Mouse (Mus musculus) MEL (cell line): ENCODE measurements around the gene Depdc7. TPM values are rescaled to one million over a fixed set of nuclear protein-coding genes. Genes with fewer than 3 reads are reported as not detected.

Source experiments
- DNase-seq: peaks from one replicate; pipeline ENCODE4 v3.0.0; 2011; ENCODE audit warnings: low read depth, low spot score
- H3K27ac ChIP-seq: 2 replicates; pipeline ENCODE4 v1.5.1; 2012; ENCODE audit warnings: low read depth, mild to moderate bottlenecking, control low read depth, low read length, moderate library complexity; ENCODE audit not compliant: control insufficient read depth
- H3K27me3 ChIP-seq, 2 experiments: fragments of 150-350 bp in 1 of 2; sonication (generic) in 1 of 2; 2 replicates each; pipeline ENCODE4 v1.6.1; 2012; ENCODE audit warnings: low read length in 2 of 2, mild to moderate bottlenecking in 2 of 2, improper control_type of control experiment in 1 of 2, moderate library complexity in 1 of 2; ENCODE audit not compliant: insufficient read depth in 2 of 2, control insufficient read depth in 1 of 2
- H3K36me3 ChIP-seq, 2 experiments: 2 replicates each; pipeline ENCODE4 v1.6.1; 2012 to 2014; ENCODE audit warnings: low read length in 2 of 2, improper control_type of control experiment in 1 of 2, inconsistent platforms in 1 of 2, mild to moderate bottlenecking in 1 of 2; ENCODE audit not compliant: insufficient read depth in 2 of 2, control insufficient read depth in 1 of 2
- H3K4me1 ChIP-seq, 2 experiments: fragments of 150-350 bp in 1 of 2; sonication (generic) in 1 of 2; 2 replicates each; pipeline ENCODE4 v1.6.1; 2012; ENCODE audit warnings: low read length in 2 of 2, improper control_type of control experiment in 1 of 2, mild to moderate bottlenecking in 1 of 2; ENCODE audit not compliant: insufficient read depth in 2 of 2, control insufficient read depth in 1 of 2
- H3K4me3 ChIP-seq, 2 experiments: fragments of 150-350 bp in 1 of 2; sonication (generic) in 1 of 2; 2 replicates each; pipeline ENCODE4 v1.5.1; 2012; ENCODE audit warnings: low read depth in 2 of 2, low read length in 2 of 2, mild to moderate bottlenecking in 2 of 2, moderate library complexity in 2 of 2, control low read depth in 1 of 2, improper control_type of control experiment in 1 of 2; ENCODE audit not compliant: control insufficient read depth in 1 of 2, insufficient read depth in 1 of 2
- H3K79me2 ChIP-seq: 2 replicates; pipeline ENCODE4 v1.6.1; 2012; ENCODE audit warnings: mild to moderate bottlenecking, low read length, moderate library complexity; ENCODE audit not compliant: control insufficient read depth, poor library complexity, insufficient read depth
- H3K9ac ChIP-seq: 2 replicates; pipeline ENCODE4 v1.6.1; 2012; ENCODE audit warnings: low read depth, mild to moderate bottlenecking, control low read depth, low read length, moderate library complexity; ENCODE audit not compliant: control insufficient read depth, poor library complexity, severe bottlenecking
- H3K9me3 ChIP-seq: fragments of 150-350 bp; sonication (generic); replicated peaks from 2 replicates; pipeline ENCODE4 v1.6.1; 2012; ENCODE audit warnings: mild to moderate bottlenecking, low read length, improper control_type of control experiment, moderate library complexity; ENCODE audit not compliant: insufficient read depth
- BHLHE40 ChIP-seq: IDR thresholded peaks from 2 replicates; pipeline ENCODE4 v1.6.1; 2012; ENCODE audit warnings: low read depth, mild to moderate bottlenecking, inconsistent platforms, low read length, improper control_type of control experiment, borderline replicate concordance
- CHD1 ChIP-seq: IDR thresholded peaks from 2 replicates; pipeline ENCODE4 v1.6.1; 2012; ENCODE audit warnings: low read depth, mild to moderate bottlenecking, inconsistent platforms, low read length, improper control_type of control experiment
- CTCF ChIP-seq, 3 experiments: IDR thresholded peaks in 2 of 3; conservative IDR thresholded peaks in 1 of 3; 2 replicates each; pipeline ENCODE4 v1.5.1; 2011 to 2012; ENCODE audit warnings: low read length in 3 of 3, low read depth in 2 of 3, mild to moderate bottlenecking in 2 of 3, improper control_type of control experiment in 1 of 3, inconsistent platforms in 1 of 3, mixed read lengths in 1 of 3, moderate library complexity in 1 of 3; ENCODE audit not compliant: control insufficient read depth in 1 of 3, insufficient read depth in 1 of 3, poor library complexity in 1 of 3, severe bottlenecking in 1 of 3
- E2F4 ChIP-seq: IDR thresholded peaks from 2 replicates; pipeline ENCODE4 v1.6.1; 2011; ENCODE audit warnings: low read depth, low read length, improper control_type of control experiment, borderline replicate concordance
- ELF1 ChIP-seq: IDR thresholded peaks from 2 replicates; pipeline ENCODE4 v1.6.1; 2014; ENCODE audit warnings: low read depth, mild to moderate bottlenecking, inconsistent platforms, low read length, improper control_type of control experiment, moderate library complexity
- EP300 ChIP-seq, 2 experiments: IDR thresholded peaks; 2 replicates each; pipeline ENCODE4 v1.6.1; 2011; ENCODE audit warnings: improper control_type of control experiment in 2 of 2, low read length in 2 of 2, low read depth in 1 of 2, mild to moderate bottlenecking in 1 of 2
- ETS1 ChIP-seq: IDR thresholded peaks from 2 replicates; pipeline ENCODE4 v1.6.1; 2012; ENCODE audit warnings: low read depth, mild to moderate bottlenecking, inconsistent platforms, low read length, improper control_type of control experiment, moderate library complexity
- GATA1 ChIP-seq: IDR thresholded peaks from 2 replicates; pipeline ENCODE4 v1.6.1; 2011; ENCODE audit warnings: low read depth, low read length, improper control_type of control experiment
- HCFC1 ChIP-seq: IDR thresholded peaks from 2 replicates; pipeline ENCODE4 v1.6.1; 2012; ENCODE audit warnings: low read depth, mild to moderate bottlenecking, inconsistent platforms, low read length, improper control_type of control experiment, moderate library complexity
- KAT2A ChIP-seq: conservative IDR thresholded peaks from 2 replicates; pipeline ENCODE4 v1.6.1; 2012; ENCODE audit warnings: low read depth, low read length, improper control_type of control experiment, inconsistent platforms
- MAFK ChIP-seq: IDR thresholded peaks from 2 replicates; pipeline ENCODE4 v1.6.1; 2011; ENCODE audit warnings: low read depth, mild to moderate bottlenecking, low read length, improper control_type of control experiment, borderline replicate concordance
- MAX ChIP-seq: IDR thresholded peaks from 2 replicates; pipeline ENCODE4 v1.6.1; 2011; ENCODE audit warnings: low read length, improper control_type of control experiment
- MAZ ChIP-seq: IDR thresholded peaks from 2 replicates; pipeline ENCODE4 v1.6.1; 2012; ENCODE audit warnings: low read depth, mild to moderate bottlenecking, inconsistent platforms, low read length, improper control_type of control experiment
- MYB ChIP-seq: IDR thresholded peaks from 2 replicates; pipeline ENCODE4 v1.6.1; 2011; ENCODE audit warnings: mild to moderate bottlenecking, low read depth, low read length, improper control_type of control experiment
- MYC ChIP-seq: IDR thresholded peaks from 2 replicates; pipeline ENCODE4 v1.6.1; 2011; ENCODE audit warnings: low read depth, mild to moderate bottlenecking, low read length, improper control_type of control experiment, moderate library complexity
- NRF1 ChIP-seq: IDR thresholded peaks from 2 replicates; pipeline ENCODE4 v1.6.1; 2014; ENCODE audit warnings: low read depth, mild to moderate bottlenecking, inconsistent platforms, low read length, improper control_type of control experiment, moderate library complexity; ENCODE audit not compliant: poor library complexity, insufficient read depth, severe bottlenecking
- POLR2A ChIP-seq, 2 experiments: IDR thresholded peaks; 2 replicates each; pipeline ENCODE4 v1.6.1; 2011 to 2012; ENCODE audit warnings: low read length in 2 of 2, mild to moderate bottlenecking in 2 of 2, control low read depth in 1 of 2, improper control_type of control experiment in 1 of 2, low read depth in 1 of 2, moderate library complexity in 1 of 2; ENCODE audit not compliant: control insufficient read depth in 1 of 2, insufficient read depth in 1 of 2, poor library complexity in 1 of 2
- POLR2AphosphoS2 ChIP-seq: IDR thresholded peaks from 2 replicates; pipeline ENCODE4 v1.6.1; 2011; ENCODE audit warnings: low read length, improper control_type of control experiment
- POLR2AphosphoS5 ChIP-seq: IDR thresholded peaks from 2 replicates; pipeline ENCODE4 v1.6.1; 2012; ENCODE audit warnings: low read depth, borderline replicate concordance, mild to moderate bottlenecking, inconsistent platforms, low read length, moderate library complexity, mixed read lengths
- RCOR1 ChIP-seq: IDR thresholded peaks from 2 replicates; pipeline ENCODE4 v1.6.1; 2012; ENCODE audit warnings: low read depth, mild to moderate bottlenecking, inconsistent platforms, low read length, improper control_type of control experiment
- SIN3A ChIP-seq: IDR thresholded peaks from 2 replicates; pipeline ENCODE4 v1.6.1; 2012; ENCODE audit warnings: low read length, improper control_type of control experiment, inconsistent platforms
- SMC3 ChIP-seq: IDR thresholded peaks from 2 replicates; pipeline ENCODE4 v1.6.1; 2011; ENCODE audit warnings: low read depth, low read length, improper control_type of control experiment
- TAL1 ChIP-seq: IDR thresholded peaks from 2 replicates; pipeline ENCODE4 v1.6.1; 2012; ENCODE audit warnings: mild to moderate bottlenecking, inconsistent platforms, low read length, moderate library complexity, mixed read lengths
- TBP ChIP-seq: IDR thresholded peaks from 2 replicates; pipeline ENCODE4 v1.8.0; 2011; ENCODE audit warnings: low read depth, low read length, improper control_type of control experiment
- TCF12 ChIP-seq: IDR thresholded peaks from 2 replicates; pipeline ENCODE4 v1.6.1; 2014; ENCODE audit warnings: low read depth, mild to moderate bottlenecking, inconsistent platforms, low read length, improper control_type of control experiment, moderate library complexity
- ZC3H11A ChIP-seq: IDR thresholded peaks from 2 replicates; pipeline ENCODE4 v1.6.1; 2012; ENCODE audit warnings: low read depth, mild to moderate bottlenecking, inconsistent platforms, low read length, improper control_type of control experiment
- ZKSCAN1 ChIP-seq: IDR thresholded peaks from 2 replicates; pipeline ENCODE4 v1.6.1; 2012; ENCODE audit warnings: low read depth, mild to moderate bottlenecking, inconsistent platforms, low read length, improper control_type of control experiment, moderate library complexity
- ZMIZ1 ChIP-seq: IDR thresholded peaks from 2 replicates; pipeline ENCODE4 v1.6.1; 2012; ENCODE audit warnings: low read depth, mild to moderate bottlenecking, inconsistent platforms, low read length, improper control_type of control experiment, moderate library complexity
- ZNF384 ChIP-seq: IDR thresholded peaks from 2 replicates; pipeline ENCODE4 v1.6.1; 2012; ENCODE audit warnings: low read depth, mild to moderate bottlenecking, inconsistent platforms, low read length, improper control_type of control experiment
- polyA plus RNA-seq, 2 experiments: library from polyadenylated mRNA; stranded (reverse) in 1 of 2; unstranded in 1 of 2; fragments of >175 nt in 1 of 2; fragments of >200 nt in 1 of 2; gene quantifications; 2 replicates each; pipeline versions ENCODE4 v1.2.1 to v1.2.4; 2012; ENCODE audit warnings: low replicate concordance in 2 of 2, low read depth in 1 of 2; ENCODE audit not compliant: insufficient read length in 2 of 2, insufficient read depth in 1 of 2, missing spikeins in 1 of 2
- total RNA-seq: library from RNA; depleted of rRNA; stranded (reverse); fragments of 300-350 nt; gene quantifications from 2 replicates; pipeline ENCODE4 v1.2.3, GENCODE M21; 2012

Depdc7 gene
- total and polyA plus RNA-seq, 3 experiments, result 7.1 to 8.6 TPM; not detected in 1

GRCm38 (mm10) chr2:104732562-104733256, 10.0 kb downstream of the Depdc7 start:
- DNase-seq, result no peak
- H3K27me3 ChIP-seq, result no peaks in the 10 kb centered on the region
- peak overlapping the region; percentile 54 for H3K9ac ChIP-seq
- H3K79me2 ChIP-seq, result no peaks in the 10 kb centered on the region; the same call in 1 of the 2 replicates
- TF ChIP-seq POLR2AphosphoS2, result no peak
- no peak for TF ChIP-seq MAFK
- TF ChIP-seq POLR2A (IDR thresholded peaks at IDR 0.05; ENCODE audit: control insufficient read depth in 1 of 2, insufficient read depth in 1 of 2, low read depth in 1 of 2, low read length in 2 of 2, poor library complexity in 1 of 2), result no peak
- TF ChIP-seq ELF1, result no peak
- TF ChIP-seq GATA1, result no peak
- TF ChIP-seq ZKSCAN1, result no peak
- TF ChIP-seq EP300 (IDR thresholded peaks at IDR 0.05; ENCODE audit: low read depth in 1 of 2, low read length in 2 of 2), result 0 out of 4 replicates have a peak, but pooled peaks of 1 of the 2 experiments have one; percentile 5
- no peak for TF ChIP-seq HCFC1
- TF ChIP-seq ZMIZ1, result no peak
- TF ChIP-seq ZNF384, result peak; percentile 80
- TF ChIP-seq ZC3H11A, result no peak
- TF ChIP-seq TBP, result 0 out of 2 replicates have a peak, but pooled peaks have one; percentile 31
- peak overlapping the region in 1 of 2 experiments; percentile 43; a peak in 2 of 4 replicates for H3K4me3 ChIP-seq
- H3K4me1 ChIP-seq, result 0 out of 4 replicates have a peak, but pooled peaks cover 0 to 7% of the 10 kb centered on the region in 2 experiments
- peak overlapping the region; percentile 59 for H3K27ac ChIP-seq
- H3K9me3 ChIP-seq, result no peaks in the 10 kb centered on the region
- peaks cover 0 to 2% of the 10 kb centered on the region in 2 experiments; a peak in 1 of 4 replicates for H3K36me3 ChIP-seq

- H3K4me3 ChIP-seq, result peak overlapping the region; percentile 43 to 58
- peak; percentile 66 for DNase-seq
- H3K79me2 ChIP-seq, result no peaks in the 10 kb centered on the region; the same call in 1 of the 2 replicates
- H3K4me1 ChIP-seq, result 0 out of 4 replicates have a peak, but pooled peaks cover 0 to 7% of the 10 kb centered on the region in 2 experiments
- peaks cover 0 to 2% of the 10 kb centered on the region in 2 experiments; a peak in 1 of 4 replicates for H3K36me3 ChIP-seq
- H3K9ac ChIP-seq, result peak overlapping the region; percentile 54
- H3K9me3 ChIP-seq, result no peaks in the 10 kb centered on the region
- H3K27ac ChIP-seq, result peak overlapping the region; percentile 59
- no peaks in the 10 kb centered on the region for H3K27me3 ChIP-seq
- TF ChIP-seq MYB, result no peak
- TF ChIP-seq POLR2AphosphoS5, result no peak
- TF ChIP-seq TAL1, result no peak
- no peak for TF ChIP-seq MAZ
- TF ChIP-seq TCF12, result 0 out of 2 replicates have a peak, but pooled peaks have one; percentile 5
- no peak for TF ChIP-seq CHD1
- no peak for TF ChIP-seq NRF1
- TF ChIP-seq ZKSCAN1, result no peak
- 0 out of 2 replicates have a peak, but pooled peaks have one; percentile 5 for TF ChIP-seq ETS1
- TF ChIP-seq HCFC1, result no peak
- TF ChIP-seq SMC3, result no peak
- TF ChIP-seq ZC3H11A, result no peak
- TF ChIP-seq E2F4, result no peak
- TF ChIP-seq POLR2AphosphoS2, result no peak
- TF ChIP-seq MYC, result peak; percentile 74
- peak in 1 of 2 experiments; percentile 35; a peak in 1 of 4 replicates for TF ChIP-seq POLR2A (IDR thresholded peaks at IDR 0.05; ENCODE audit: control insufficient read depth in 1 of 2, insufficient read depth in 1 of 2, low read depth in 1 of 2, low read length in 2 of 2, poor library complexity in 1 of 2)
- no peak for TF ChIP-seq SIN3A
- no peak for TF ChIP-seq KAT2A
- TF ChIP-seq MAX, result no peak
- no peak for TF ChIP-seq CTCF (IDR thresholded peaks at IDR 0.05 in 2 of 3, conservative IDR thresholded peaks at IDR 0.05 in 1 of 3; ENCODE audit: control insufficient read depth in 1 of 3, insufficient read depth in 1 of 3, low read depth in 2 of 3, low read length in 3 of 3, poor library complexity in 1 of 3, severe bottlenecking in 1 of 3)
- TF ChIP-seq ELF1, result no peak
- TF ChIP-seq MAFK, result no peak
- 0 out of 2 replicates have a peak, but pooled peaks have one; percentile 13 for TF ChIP-seq BHLHE40
- TF ChIP-seq RCOR1, result no peak
These were observed 10.6 kb downstream of the Depdc7 start for GRCm38 (mm10) chr2:104732033-104732444.
